11 mouse cellular contexts compared by ENCODE assay signal in the genomic region with DNA sequence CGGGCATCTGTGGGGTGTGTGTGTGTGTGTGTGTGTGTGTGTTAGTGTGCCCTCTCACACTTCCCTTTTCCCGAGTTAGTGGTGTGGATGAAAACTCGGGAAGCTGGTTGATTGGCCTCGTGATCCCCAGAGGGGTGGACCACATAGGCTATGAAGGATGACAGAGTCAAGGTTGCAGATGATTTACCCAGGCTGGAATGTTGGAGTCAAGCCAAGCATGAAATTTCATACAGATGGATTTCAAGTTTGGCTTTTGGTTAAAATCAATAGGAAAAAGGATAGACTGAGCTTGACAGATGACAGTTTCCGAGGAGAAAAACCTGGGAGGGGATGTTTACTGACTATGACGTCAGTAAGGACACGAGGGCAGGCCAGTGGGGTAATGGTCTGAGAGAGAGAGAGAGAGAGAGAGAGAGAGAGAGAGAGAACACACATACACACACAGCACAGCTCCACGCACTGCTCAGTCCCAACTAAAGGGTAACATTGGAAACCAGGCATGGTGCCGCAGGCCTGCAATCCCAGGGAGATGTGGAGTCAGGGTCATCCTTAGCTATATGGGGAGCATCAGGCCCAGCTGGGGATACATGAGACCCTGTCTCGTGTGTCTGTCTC. TPM values are rescaled to one million over a fixed set of nuclear protein-coding genes. Genes with fewer than 3 reads are reported as not detected.
DNase-seq lines count a peak whose midpoint lies in the region; ATAC-seq and TF ChIP-seq lines count a peak whose summit lies in the region.
"Had no signal": no experiment of that assay in that cellular context is flagged by ENCODE, and none has a peak within 500 bp of the region (broad histone marks: within the 10 kb centered on the region; RNA-seq: fewer than 3 reads in every experiment).

No protein-coding gene starts in this region.

- no peak overlapping the region for H3K9ac ChIP-seq in hindbrain, embryonic 13.5 days
- no peak overlapping the region for H3K9ac ChIP-seq in midbrain, embryonic 15.5 days
- H3K9ac ChIP-seq: heart, embryonic 15.5 days had no signal

- H3K4me2 ChIP-seq in hindbrain, embryonic 13.5 days = no peak overlapping the region
- H3K4me2 ChIP-seq in midbrain, embryonic 15.5 days = no peak overlapping the region
- H3K4me2 ChIP-seq: heart, embryonic 15.5 days had no signal

- no peak for ATAC-seq in hindbrain, embryonic 13.5 days (ENCODE audit: low FRiP score)
- no peak for ATAC-seq in midbrain, embryonic 15.5 days (replicated peaks)

- H3K27ac ChIP-seq in kidney, adult 2 months (ENCODE audit: insufficient read depth, low read depth, low read length) = no peak overlapping the region
- H3K27ac ChIP-seq in hindbrain, embryonic 13.5 days = peak overlapping the region; percentile 48; the same call in 1 of the 2 replicates
- H3K27ac ChIP-seq in midbrain, embryonic 15.5 days = no peak overlapping the region
- H3K27ac ChIP-seq: heart, embryonic 15.5 days; macrophage had no signal

- H3K36me3 ChIP-seq in kidney, adult 2 months (ENCODE audit: control insufficient read depth, insufficient read depth, low read length) = no peaks in the 10 kb centered on the region
- H3K36me3 ChIP-seq in hindbrain, embryonic 13.5 days = 0 out of 2 replicates have a peak, but pooled peaks cover 8% of the 10 kb centered on the region
- no peaks in the 10 kb centered on the region for H3K36me3 ChIP-seq in midbrain, embryonic 15.5 days (replicated peaks)
- H3K36me3 ChIP-seq: heart, embryonic 15.5 days had no signal

- TF ChIP-seq POLR2A in kidney, adult 2 months (IDR thresholded peaks at IDR 0.05; ENCODE audit: low read depth, low read length) = no peak

- no peak overlapping the region for H3K4me3 ChIP-seq in kidney, adult 2 months (ENCODE audit: insufficient read depth, low read depth, low read length)
- H3K4me3 ChIP-seq in hindbrain, embryonic 13.5 days = no peak overlapping the region
- no peak overlapping the region for H3K4me3 ChIP-seq in midbrain, embryonic 15.5 days
- H3K4me3 ChIP-seq: heart, embryonic 15.5 days had no signal

- no peaks in the 10 kb centered on the region for H3K27me3 ChIP-seq in kidney, adult 2 months (replicated peaks; ENCODE audit: control insufficient read depth, insufficient read depth, low read length)
- no peaks in the 10 kb centered on the region for H3K27me3 ChIP-seq in hindbrain, embryonic 13.5 days
- no peaks in the 10 kb centered on the region for H3K27me3 ChIP-seq in midbrain, embryonic 15.5 days (replicated peaks)
- H3K27me3 ChIP-seq: heart, embryonic 15.5 days had no signal

- H3K9me3 ChIP-seq in hindbrain, embryonic 13.5 days = no peaks in the 10 kb centered on the region
- H3K9me3 ChIP-seq in midbrain, embryonic 15.5 days = no peaks in the 10 kb centered on the region
- H3K9me3 ChIP-seq: heart, embryonic 15.5 days had no signal

- DNase-seq in adrenal gland, adult 2 months = peak; percentile 74
- no peak for DNase-seq in adrenal gland, adult 18-20 months (ENCODE audit: low spot score in 2 of 2)
- DNase-seq in kidney, adult 2 months = peak; percentile 49
- no peak for DNase-seq in kidney, adult 18-20 months
- peak; percentile 94 for DNase-seq in 3T3-L1 (ENCODE audit: low read depth, low spot score)
- DNase-seq in layer of hippocampus, postnatal 25 days (ENCODE audit: extremely low spot score in 1 of 2, low spot score in 1 of 2) = no peak
- DNase-seq: cerebellum, adult 18-20 months had no signal

- peaks cover 2% of the 10 kb centered on the region for H3K4me1 ChIP-seq in kidney, adult 2 months (ENCODE audit: control insufficient read depth, insufficient read depth, low read length)
- H3K4me1 ChIP-seq in hindbrain, embryonic 13.5 days (replicated peaks) = peaks cover 29% of the 10 kb centered on the region
- H3K4me1 ChIP-seq in midbrain, embryonic 15.5 days = no peaks in the 10 kb centered on the region

- no peak for TF ChIP-seq CTCF in kidney, adult 2 months (conservative IDR thresholded peaks at IDR 0.05; ENCODE audit: insufficient read depth, insufficient read length, low read depth, low read length)

- 31% methylated on average over 10 of the region's 10 CpGs for WGBS in kidney, adult 2 months
- 41% methylated on average over 9 of the region's 10 CpGs for WGBS in hindbrain, embryonic 13.5 days
- 64% methylated on average over 10 of the region's 10 CpGs for WGBS in midbrain, embryonic 15.5 days

RNA-seq across cellular contexts. Expression of a gene that starts 12.4 kb away (rescaled TPM):
- total RNA-seq in adrenal gland, adult 2 months (2021) = 100 to 1,000 TPM in 1 of 2 experiments, 10 to 100 TPM in 1; 70.3 to 115 TPM
- 135 and 182 TPM in 2 replicates for polyA plus RNA-seq in adrenal gland, adult 2 months (2012; rRNA removed)
- total RNA-seq in adrenal gland, adult 18-20 months (2021) = 10 to 100 TPM; 46.0 to 94.2 TPM
- polyA plus RNA-seq in kidney, adult 2 months (2012; rRNA removed) = 34.4 and 40.6 TPM in 2 replicates
- 33.0 and 33.9 TPM in 2 replicates for polyA plus RNA-seq in hindbrain, embryonic 13.5 days (2015; fragmentation: Nextera tagmentation; extraction: Ambion mirVana)
- total RNA-seq in layer of hippocampus, postnatal 25 days (2021) = 10 to 100 TPM; 28.8 to 34.0 TPM
- polyA plus RNA-seq in midbrain, embryonic 15.5 days (2015; fragmentation: Nextera tagmentation; extraction: Ambion mirVana) = 29.4 and 32.3 TPM in 2 replicates

RNA-seq across cellular contexts. Expression of a gene that starts 19.4 kb away (rescaled TPM):
- total RNA-seq in adrenal gland, adult 2 months (2021) = 1,000 to 10,000 TPM; 1,183 to 1,186 TPM
- polyA plus RNA-seq in adrenal gland, adult 2 months (2012; rRNA removed) = 64.3 and 68.3 TPM in 2 replicates
- total RNA-seq in adrenal gland, adult 18-20 months (2021) = 1,000 to 10,000 TPM; 1,092 to 1,268 TPM
- 432 and 738 TPM in 2 replicates for polyA plus RNA-seq in kidney, adult 2 months (2012; rRNA removed)
- polyA plus RNA-seq in hindbrain, embryonic 13.5 days (2015; fragmentation: Nextera tagmentation; extraction: Ambion mirVana) = 809 and 885 TPM in 2 replicates
- total RNA-seq in layer of hippocampus, postnatal 25 days (2021) = 100 to 1,000 TPM; 761 to 890 TPM
- 628 and 640 TPM in 2 replicates for polyA plus RNA-seq in midbrain, embryonic 15.5 days (2015; fragmentation: Nextera tagmentation; extraction: Ambion mirVana)

RNA-seq across cellular contexts. Expression of a gene that starts 39.5 kb away (rescaled TPM):
- total RNA-seq in adrenal gland, adult 2 months (2021) = under 1 TPM; 0.17 to 0.58 TPM
- polyA plus RNA-seq in adrenal gland, adult 2 months (2012; rRNA removed) = 0.49 and 0.85 TPM in 2 replicates
- total RNA-seq in adrenal gland, adult 18-20 months (2021) = under 1 TPM; 0.19 to 0.50 TPM
- polyA plus RNA-seq in kidney, adult 2 months (2012; rRNA removed) = 0.47 and 0.72 TPM in 2 replicates
- 2.9 and 3.8 TPM in 2 replicates for polyA plus RNA-seq in hindbrain, embryonic 13.5 days (2015; fragmentation: Nextera tagmentation; extraction: Ambion mirVana)
- 1 to 10 TPM; 1.4 to 1.9 TPM for total RNA-seq in layer of hippocampus, postnatal 25 days (2021)
- 3.0 and 3.4 TPM in 2 replicates for polyA plus RNA-seq in midbrain, embryonic 15.5 days (2015; fragmentation: Nextera tagmentation; extraction: Ambion mirVana)
- polyA plus RNA-seq: macrophage had no signal

Comparison
In these comparisons a context has a peak if more than half of its experiments do, and no peak if none do; other contexts are left out.
1. DNase-seq: peak in adrenal gland, adult 2 months (single experiment), kidney, adult 2 months (single experiment) and 3T3-L1 (single experiment); none in adrenal gland, adult 18-20 months (0 of 2), kidney, adult 18-20 months (single experiment) and layer of hippocampus, postnatal 25 days (0 of 2).